Mouse (Mus musculus) brain, embryonic 18.5 days (tissue): ENCODE measurements around the gene Ubap2l.

Source experiments
- DNase-seq: peaks from one replicate; pipeline ENCODE4 v3.0.0-alpha.2; 2012; ENCODE audit warnings: low read depth, low spot score

Ubap2l gene

GRCm38 (mm10) chr3:90067851-90068250, 15.4 kb upstream of the Ubap2l start:
- no peak for DNase-seq

- DNase-seq = no peak
Observed at GRCm38 (mm10) chr3:90065553-90065952, 13.1 kb upstream of the Ubap2l start.

- DNase-seq = no peak
Observed at GRCm38 (mm10) chr3:90064383-90064782, 12.0 kb upstream of the Ubap2l start.

DNA sequence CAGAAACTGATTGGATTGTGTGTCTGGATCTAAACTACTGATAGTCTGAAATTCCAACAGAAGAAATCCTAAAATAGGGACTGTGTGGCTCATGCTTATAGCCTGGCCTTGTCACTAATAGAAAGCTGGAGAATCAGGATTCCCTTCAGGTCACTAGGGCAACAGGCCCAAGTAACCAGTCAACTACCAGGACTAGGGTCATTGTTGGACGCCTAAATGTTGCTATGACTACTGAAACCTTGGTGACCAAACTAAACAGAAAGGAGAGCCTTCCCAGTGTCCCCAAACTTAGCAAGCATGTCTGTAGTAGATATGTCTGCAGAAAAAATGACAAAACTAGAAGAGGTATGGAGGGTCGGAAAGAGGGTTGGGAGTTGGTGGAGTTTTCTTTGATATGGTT, 10.1 kb upstream of the Ubap2l start:
- DNase-seq = no peak

DNA sequence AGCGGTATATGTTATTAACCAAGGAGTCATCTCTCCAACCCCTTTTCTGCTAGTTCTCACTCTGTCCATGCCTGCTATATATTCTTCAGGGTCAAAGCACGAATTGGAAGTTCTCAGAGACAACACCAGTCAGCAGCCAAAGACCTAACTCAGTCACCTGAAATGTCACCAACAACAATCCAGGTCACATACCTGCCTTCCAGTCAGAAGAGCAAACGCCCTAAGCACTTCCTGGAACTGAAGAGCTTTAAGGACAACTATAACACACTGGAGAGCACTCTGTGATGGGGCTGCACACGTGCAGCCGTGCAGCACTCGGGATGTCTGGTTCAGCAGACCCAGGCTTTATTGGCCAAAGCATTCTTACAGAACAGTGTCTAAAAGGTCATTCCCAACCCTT, 9.1 kb upstream of the Ubap2l start:
- DNase-seq = no peak

- peak; percentile 28 for DNase-seq
Observed at GRCm38 (mm10) chr3:90051441-90052350, 732 bp downstream of the Ubap2l start, which contains the start of gene 4933434E20Rik. TSS of gene 4933434E20Rik (plus strand) at chr3:90051636.

- no peak for DNase-seq
Observed at GRCm38 (mm10) chr3:90049691-90050090, 2.7 kb downstream of the Ubap2l start.

DNA sequence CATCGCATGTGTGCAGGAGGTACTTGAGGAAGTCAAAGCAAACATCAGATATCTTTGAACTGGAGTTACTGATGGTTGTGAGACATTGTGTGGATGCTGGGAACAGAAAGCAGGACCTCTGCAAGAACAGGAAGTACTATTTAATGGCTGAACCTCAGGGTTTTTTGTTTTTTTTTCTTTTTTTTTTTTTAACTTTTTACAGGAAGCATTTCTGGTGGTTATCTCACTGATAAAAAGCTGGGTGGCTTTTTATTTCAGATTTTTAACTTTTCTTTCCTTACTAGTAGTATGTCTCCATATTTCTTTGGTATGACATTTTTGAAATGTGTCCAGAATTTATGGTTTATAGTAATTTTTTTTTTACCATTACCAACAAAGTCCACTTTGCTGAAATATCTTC, 16.2 kb downstream of the Ubap2l start:
- no peak for DNase-seq

DNA sequence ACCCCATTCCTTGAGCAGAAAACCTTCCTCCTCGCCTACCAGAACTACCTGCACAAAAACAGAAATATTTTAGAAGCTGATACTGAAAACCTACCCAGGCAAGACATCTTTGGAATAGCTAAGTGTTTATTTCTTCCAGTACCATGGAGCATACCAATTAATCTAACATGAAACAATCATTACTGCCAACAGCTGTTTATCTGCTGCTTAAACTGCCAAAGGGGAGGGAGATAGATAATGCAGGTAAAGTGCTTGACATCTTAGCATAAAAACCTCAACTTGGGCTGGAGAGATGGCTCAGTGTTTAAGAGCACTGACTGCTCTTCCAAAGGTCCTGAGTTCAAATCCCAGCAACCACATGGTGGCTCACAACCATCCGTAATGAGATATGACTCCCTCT, 17.8 kb downstream of the Ubap2l start:
- DNase-seq = no peak

- DNase-seq = no peak
Observed at GRCm38 (mm10) chr3:90016626-90017025, 35.8 kb downstream of the Ubap2l start.

DNA sequence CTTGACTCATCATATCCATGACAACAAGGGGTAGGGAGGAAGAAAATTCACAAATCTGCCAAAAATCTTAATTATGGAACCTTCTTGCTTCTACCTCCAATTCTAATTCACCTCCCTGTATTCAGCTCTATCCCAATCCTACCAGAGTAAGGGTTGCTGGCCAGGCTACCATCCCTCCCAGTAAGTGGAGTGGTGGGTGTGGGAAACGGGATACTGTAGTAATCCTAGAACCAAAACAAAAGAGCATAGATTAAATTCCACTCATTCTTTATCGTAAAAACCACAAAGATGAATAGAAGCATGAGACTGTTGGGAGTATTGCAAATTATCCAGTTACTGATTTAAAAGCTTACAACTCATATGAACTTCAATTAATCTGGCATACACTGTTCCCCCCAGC, 42.1 kb downstream of the Ubap2l start:
- no peak for DNase-seq

- DNase-seq = no peak
Observed at GRCm38 (mm10) chr3:90004091-90004796, 48.2 kb downstream of the Ubap2l start.

DNA sequence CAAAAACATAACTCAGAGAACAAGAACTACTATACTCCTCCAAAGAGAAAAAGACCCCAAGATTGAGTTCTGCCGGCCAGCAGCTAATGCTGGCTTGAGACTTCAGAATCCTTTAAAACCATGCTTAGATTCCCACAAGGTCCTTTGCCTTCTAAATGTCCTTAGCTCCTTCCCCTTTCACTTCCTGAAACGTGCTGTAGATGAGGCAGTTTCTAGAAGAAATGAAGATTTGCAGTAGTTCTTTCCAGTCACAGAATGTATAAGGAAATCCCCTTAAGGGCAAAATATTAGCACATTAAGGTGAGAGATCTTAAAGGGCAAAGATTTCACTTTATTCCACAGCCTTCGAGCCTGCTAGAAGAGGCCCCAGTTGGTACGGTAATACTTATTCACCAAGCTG, 52.6 kb downstream of the Ubap2l start:
- DNase-seq = no peak

GRCm38 (mm10) chr3:89999090-89999489, 53.3 kb downstream of the Ubap2l start:
- no peak for DNase-seq

DNA sequence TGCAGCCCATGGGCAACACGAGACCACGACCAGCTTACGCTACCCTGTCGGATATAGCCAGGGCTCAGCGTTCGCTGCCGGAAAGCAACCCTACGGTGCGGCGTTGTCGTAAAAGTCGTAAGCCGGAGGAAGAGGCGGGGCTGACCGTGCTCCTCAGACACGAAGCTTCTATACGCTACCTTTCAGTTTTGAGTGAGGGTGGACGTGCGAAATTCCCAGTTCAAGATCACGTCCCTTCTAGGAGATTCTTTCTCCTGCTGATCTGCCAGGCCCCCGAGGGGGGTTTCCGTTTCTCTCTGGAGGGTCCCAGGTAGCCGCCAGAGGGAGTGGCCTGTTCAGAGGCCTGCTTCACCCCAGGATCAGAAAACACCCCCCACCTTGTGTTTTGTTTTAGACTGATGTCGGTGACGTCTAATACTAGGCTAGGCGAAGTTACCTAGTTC, 53.8 kb downstream of the Ubap2l start, which contains the start of gene Hax1:
TSS of gene Hax1 (minus strand) at position 169 of the 443 bp plus-strand sequence.
- peak; percentile 89 for DNase-seq

- DNase-seq = no peak
Observed at GRCm38 (mm10) chr3:89997791-89998495, 54.5 kb downstream of the Ubap2l start.

GRCm38 (mm10) chr3:89994807-89995515, 57.5 kb downstream of the Ubap2l start:
- no peak for DNase-seq

DNA sequence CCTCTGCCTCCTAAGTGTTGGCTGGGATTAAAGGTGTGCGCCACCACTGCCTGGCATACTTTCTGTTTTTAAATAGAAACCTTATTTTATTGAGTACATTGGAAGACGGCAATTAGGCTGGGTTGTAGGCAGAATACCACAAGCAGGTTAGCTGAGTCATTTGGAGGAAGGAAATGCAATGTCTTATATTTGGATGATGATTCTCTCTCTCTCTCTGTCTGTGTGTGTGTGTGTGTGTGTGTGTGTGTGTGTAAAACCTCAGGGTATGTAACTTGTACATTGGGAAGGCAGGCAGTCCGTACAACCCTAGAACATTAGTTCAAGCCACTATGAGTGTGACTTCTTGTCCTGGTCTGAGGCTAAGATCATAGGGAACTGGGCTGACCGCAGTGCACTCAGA, 64.6 kb downstream of the Ubap2l start:
- DNase-seq = no peak

DNA sequence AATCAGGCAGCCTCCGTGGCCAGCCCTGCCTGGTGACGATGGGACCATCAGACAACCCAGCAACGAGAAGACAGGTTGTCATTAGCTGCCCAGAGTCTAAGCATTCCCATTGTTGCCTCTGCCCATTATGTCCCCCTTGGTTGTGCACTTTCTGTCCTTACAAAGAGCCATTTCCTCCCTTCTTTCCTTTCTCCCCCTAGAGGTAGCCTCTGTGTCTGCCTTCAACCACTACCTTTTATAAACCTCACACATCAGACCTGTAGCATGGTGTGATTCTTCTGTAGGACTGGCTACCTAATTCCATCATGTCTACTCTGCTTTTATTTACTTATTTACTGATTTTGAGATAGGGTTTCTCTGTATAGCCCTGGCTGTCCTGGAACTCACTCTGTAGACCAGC, 65.2 kb downstream of the Ubap2l start:
- no peak for DNase-seq

GRCm38 (mm10) chr3:89982426-89982825, 70.0 kb downstream of the Ubap2l start:
- no peak for DNase-seq

- no peak for DNase-seq
Observed at GRCm38 (mm10) chr3:89976859-89977258, 75.6 kb downstream of the Ubap2l start.
